Mouse (Mus musculus) heart, embryonic 16.5 days (tissue): ENCODE measurements around the gene Faf2. TPM values are rescaled to one million over a fixed set of nuclear protein-coding genes. Genes with fewer than 3 reads are reported as not detected.
A peak's percentile ranks its signal among the peaks of the same experiment; 100 is the strongest.

Experiments
- ATAC-seq: fragments of 200-750 bp; cut with Nextera tagmentation; replicated peaks from 2 replicates; pipeline ENCODE4 v1.8.0; 2017; ENCODE audit warnings: moderate number of reproducible peaks; ENCODE audit not compliant: insufficient read depth, low FRiP score; ENCODE audit errors: extremely low read depth
- H3K27ac ChIP-seq: fragments of 300-500 bp; sonication (generic); 2 replicates; pipeline ENCODE4 v1.5.1; 2014; ENCODE audit warnings: mild to moderate bottlenecking, low read length, control low read depth, moderate library complexity
- H3K27me3 ChIP-seq: fragments of 300-500 bp; sonication (generic); 2 replicates; pipeline ENCODE4 v1.6.1; 2014; ENCODE audit warnings: low read length, mixed read lengths; ENCODE audit not compliant: control insufficient read depth, insufficient read depth
- H3K36me3 ChIP-seq: fragments of 300-500 bp; sonication (generic); 2 replicates; pipeline ENCODE4 v1.6.1; 2014; ENCODE audit not compliant: control insufficient read depth, insufficient read depth
- H3K4me1 ChIP-seq: fragments of 300-500 bp; sonication (generic); 2 replicates; pipeline ENCODE4 v1.6.1; 2014; ENCODE audit warnings: low read length, mixed read lengths; ENCODE audit not compliant: control insufficient read depth, insufficient read depth
- H3K4me2 ChIP-seq: fragments of 300-500 bp; sonication (generic); 2 replicates; pipeline ENCODE4 v1.6.1; 2014; ENCODE audit warnings: low read depth, mild to moderate bottlenecking, control low read depth, low read length
- H3K4me3 ChIP-seq: fragments of 300-500 bp; sonication (generic); 2 replicates; pipeline ENCODE4 v1.5.1; 2014; ENCODE audit warnings: mild to moderate bottlenecking, control low read depth, low read length
- H3K9ac ChIP-seq: fragments of 300-500 bp; sonication (generic); 2 replicates; pipeline ENCODE4 v1.6.1; 2014; ENCODE audit warnings: low read length, control low read depth
- H3K9me3 ChIP-seq: fragments of 300-500 bp; sonication (generic); replicated peaks from 2 replicates; pipeline ENCODE4 v1.6.1; 2016; ENCODE audit warnings: low read length; ENCODE audit not compliant: control insufficient read depth
- WGBS: fragments of 180-500 bp; shearing (Covaris S2); extraction: QIAGEN DNeasy Blood & Tissue Kit; methylation state at CpG from one replicate; pipeline ENCODE4 v1.1.7; 2014; 5-methylcytosine and 5-hydroxymethylcytosine counted together
- polyA plus RNA-seq: library from polyadenylated mRNA; unstranded; fragments of >200 nt; fragmentation: Nextera tagmentation; extraction: Ambion mirVana; gene quantifications from 2 replicates; pipeline ENCODE4 v1.2.1, GENCODE M21; 2015

Faf2 gene
- polyA plus RNA-seq, 1 experiment from 2014 or later, result 42.7 TPM

- Histone ChIP-seq H3K9ac (no peak overlapping the region), H3K4me1 (peaks cover 3% of the 10 kb centered on the region; the same call in 1 of the 2 replicates), H3K27ac (no peak overlapping the region), H3K27me3 (no peaks in the 10 kb centered on the region), H3K4me2 (no peak overlapping the region), H3K9me3 (no peaks in the 10 kb centered on the region), H3K36me3 (peaks cover 2% of the 10 kb centered on the region; the same call in 1 of the 2 replicates), H3K4me3 (no peak overlapping the region)
- 55% methylated on average over 3 of the region's 3 CpGs for WGBS
- no peak for ATAC-seq
Observed at GRCm38 (mm10) chr13:54602639-54603111, 18.9 kb upstream of the Faf2 start.

GRCm38 (mm10) chr13:54603501-54603900 is 18.1 kb upstream of the Faf2 start:
- Histone ChIP-seq H3K9ac (no peak overlapping the region), H3K4me2 (no peak overlapping the region), H3K9me3 (no peaks in the 10 kb centered on the region), H3K4me3 (no peak overlapping the region), H3K27me3 (no peaks in the 10 kb centered on the region), H3K4me1 (no peaks in the 10 kb centered on the region), H3K27ac (no peak overlapping the region), H3K36me3 (peaks cover 2% of the 10 kb centered on the region; the same call in 1 of the 2 replicates)
- ATAC-seq, result no peak

- Histone ChIP-seq H3K36me3 (0 out of 2 replicates have a peak, but pooled peaks cover 2% of the 10 kb centered on the region), H3K9me3 (no peaks in the 10 kb centered on the region), H3K4me3 (no peak overlapping the region), H3K4me2 (no peak overlapping the region), H3K4me1 (peaks cover 6% of the 10 kb centered on the region), H3K27ac (no peak overlapping the region), H3K27me3 (no peaks in the 10 kb centered on the region), H3K9ac (no peak overlapping the region)
- no peak for ATAC-seq
- WGBS, result 66% methylated on average over 4 of the region's 4 CpGs
Observed at GRCm38 (mm10) chr13:54604221-54604620, 17.4 kb upstream of the Faf2 start.

GRCm38 (mm10) chr13:54605426-54605825 is 16.2 kb upstream of the Faf2 start:
- Histone ChIP-seq H3K9ac (no peak overlapping the region), H3K9me3 (no peaks in the 10 kb centered on the region), H3K27ac (no peak overlapping the region), H3K27me3 (no peaks in the 10 kb centered on the region), H3K36me3 (no peaks in the 10 kb centered on the region), H3K4me1 (peaks cover 9% of the 10 kb centered on the region), H3K4me2 (no peak overlapping the region), H3K4me3 (no peak overlapping the region)
- no peak for ATAC-seq
- WGBS, result 69% methylated on average over 5 of the region's 5 CpGs

GRCm38 (mm10) chr13:54607204-54607603 is 14.4 kb upstream of the Faf2 start:
- ATAC-seq, result no peak
- H3K4me3 ChIP-seq, result no peak overlapping the region
- no peak overlapping the region for H3K27ac ChIP-seq
- no peak overlapping the region for H3K4me2 ChIP-seq
- H3K4me1 ChIP-seq, result peaks cover 14% of the 10 kb centered on the region
- 63% methylated on average over 5 of the region's 5 CpGs for WGBS
- H3K9ac ChIP-seq, result no peak overlapping the region
- H3K9me3 ChIP-seq, result no peaks in the 10 kb centered on the region
- no peaks in the 10 kb centered on the region for H3K27me3 ChIP-seq
- H3K36me3 ChIP-seq, result no peaks in the 10 kb centered on the region

- H3K27me3 ChIP-seq, result no peaks in the 10 kb centered on the region
- no peak overlapping the region for H3K4me3 ChIP-seq
- H3K9me3 ChIP-seq, result no peaks in the 10 kb centered on the region
- H3K36me3 ChIP-seq, result no peaks in the 10 kb centered on the region
- peaks cover 14% of the 10 kb centered on the region for H3K4me1 ChIP-seq
- H3K9ac ChIP-seq, result no peak overlapping the region
- H3K27ac ChIP-seq, result no peak overlapping the region
- no peak for ATAC-seq
- WGBS, result 82% methylated on average over 3 of the region's 3 CpGs
- H3K4me2 ChIP-seq, result no peak overlapping the region
Observed at GRCm38 (mm10) chr13:54608002-54608401, 13.6 kb upstream of the Faf2 start.

- no peaks in the 10 kb centered on the region for H3K27me3 ChIP-seq
- peak overlapping the region; percentile 50; the same call in 1 of the 2 replicates for H3K9ac ChIP-seq
- no peaks in the 10 kb centered on the region for H3K9me3 ChIP-seq
- no peaks in the 10 kb centered on the region for H3K36me3 ChIP-seq
- H3K27ac ChIP-seq, result no peak overlapping the region
- H3K4me1 ChIP-seq, result peaks cover 14% of the 10 kb centered on the region
- H3K4me3 ChIP-seq, result no peak overlapping the region
- ATAC-seq, result no peak; the same call in 1 of the 2 replicates
- WGBS, result 28% methylated on average over 8 of the region's 8 CpGs
- no peak overlapping the region for H3K4me2 ChIP-seq
Observed at GRCm38 (mm10) chr13:54608666-54609065, 12.9 kb upstream of the Faf2 start.

GRCm38 (mm10) chr13:54609301-54609700 is 12.3 kb upstream of the Faf2 start:
- 23% methylated on average over 1 of the region's 1 CpGs for WGBS
- Histone ChIP-seq H3K4me2 (no peak overlapping the region), H3K27ac (no peak overlapping the region), H3K4me3 (no peak overlapping the region), H3K27me3 (no peaks in the 10 kb centered on the region), H3K36me3 (no peaks in the 10 kb centered on the region), H3K9me3 (no peaks in the 10 kb centered on the region), H3K4me1 (peaks cover 14% of the 10 kb centered on the region), H3K9ac (no peak overlapping the region; the same call in 1 of the 2 replicates)
- no peak for ATAC-seq

GRCm38 (mm10) chr13:54610613-54610971 is 11.0 kb upstream of the Faf2 start:
- WGBS, result 18% methylated on average over 12 of the region's 13 CpGs
- Histone ChIP-seq H3K4me3 (peak overlapping the region; percentile 79), H3K36me3 (no peaks in the 10 kb centered on the region), H3K4me2 (peak overlapping the region; percentile 84), H3K4me1 (peaks cover 14% of the 10 kb centered on the region), H3K27me3 (no peaks in the 10 kb centered on the region), H3K9ac (peak overlapping the region; percentile 83), H3K27ac (peak overlapping the region; percentile 52), H3K9me3 (no peaks in the 10 kb centered on the region)
- ATAC-seq, result peak; percentile 23
